Mouse (Mus musculus): ENCODE measurements around the gene H6pd.

DNA sequence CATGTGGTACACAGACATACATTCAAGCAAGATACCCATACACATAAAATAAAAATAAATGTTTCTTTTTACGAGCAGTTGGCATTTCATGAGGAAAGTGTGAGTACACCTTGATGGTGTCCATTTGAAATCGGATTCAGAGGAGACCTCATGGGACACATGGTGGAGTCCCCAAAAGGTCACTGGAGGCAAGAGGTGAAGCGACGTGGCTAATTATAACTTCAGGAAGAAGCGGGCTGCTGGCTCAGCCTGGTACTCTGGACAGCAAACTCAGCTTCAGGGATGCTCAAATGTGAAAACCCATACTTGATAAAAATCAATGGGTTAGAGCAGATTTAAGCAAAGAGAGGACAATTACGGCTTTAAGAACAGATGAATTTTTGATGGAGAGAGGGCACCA lies 20.5 kb downstream of the H6pd start:
- no peak for TF ChIP-seq JUND (conservative IDR thresholded peaks at IDR 0.05; ENCODE audit: low read depth, low read length)
- TF ChIP-seq POLR2A (IDR thresholded peaks at IDR 0.05; ENCODE audit: low read depth, low read length): no peak
- TF ChIP-seq SIN3A (IDR thresholded peaks at IDR 0.05; ENCODE audit: low read length): no peak
- TF ChIP-seq CTCF (conservative IDR thresholded peaks at IDR 0.05 in 1 of 2, IDR thresholded peaks at IDR 0.05 in 1 of 2; ENCODE audit: low read depth in 2 of 2, low read length in 2 of 2): no peak
- no peak for TF ChIP-seq ZC3H11A (IDR thresholded peaks at IDR 0.05; ENCODE audit: low read depth, low read length)

Measured in CH12.LX (cell line).